Mouse (Mus musculus): ENCODE results near the gene Eepd1. TPM values are rescaled to one million over a fixed set of nuclear protein-coding genes. Genes with fewer than 3 reads are reported as not detected.

The Eepd1 gene
- polyA plus RNA-seq, 1 experiment from 2014 or later = 12.4 TPM

GRCm38 (mm10) chr9:25629531-25630099 is 148.3 kb downstream of the Eepd1 start:
- no peaks in the 10 kb centered on the region for H3K27me3 ChIP-seq (replicated peaks; ENCODE audit: control insufficient read depth, insufficient read depth, low read length)
- no peaks in the 10 kb centered on the region for H3K4me1 ChIP-seq (replicated peaks; ENCODE audit: control insufficient read depth, insufficient read depth, low read length)
- H3K4me3 ChIP-seq (replicated peaks; ENCODE audit: low read length) = no peak overlapping the region
- WGBS = 28% methylated on average over 5 of the region's 5 CpGs
- no peak overlapping the region for H3K27ac ChIP-seq (ENCODE audit: low read length)
- no peaks in the 10 kb centered on the region for H3K9me3 ChIP-seq (ENCODE audit: control insufficient read depth, low read length)
- ATAC-seq = peak; percentile 85
- no peak overlapping the region for H3K9ac ChIP-seq (replicated peaks; ENCODE audit: low read depth, low read length)
- no peak overlapping the region for H3K4me2 ChIP-seq (ENCODE audit: low read length)
- no peaks in the 10 kb centered on the region for H3K36me3 ChIP-seq (ENCODE audit: control insufficient read depth, insufficient read depth)

Other genes starting within 250 kb of the Eepd1 start
- gene Sept7, start 229.1 kb upstream of the Eepd1 start, polyA plus RNA-seq (2015; fragmentation: Nextera tagmentation; extraction: Ambion mirVana) = 265 and 301 TPM in 2 replicates